Mouse (Mus musculus): ENCODE measurements around the gene Pcx. TPM values are rescaled to one million over a fixed set of nuclear protein-coding genes. Genes with fewer than 3 reads are reported as not detected.

Pcx gene
- polyA plus RNA-seq, 1 experiment from 2014 or later = 56.3 TPM

DNA sequence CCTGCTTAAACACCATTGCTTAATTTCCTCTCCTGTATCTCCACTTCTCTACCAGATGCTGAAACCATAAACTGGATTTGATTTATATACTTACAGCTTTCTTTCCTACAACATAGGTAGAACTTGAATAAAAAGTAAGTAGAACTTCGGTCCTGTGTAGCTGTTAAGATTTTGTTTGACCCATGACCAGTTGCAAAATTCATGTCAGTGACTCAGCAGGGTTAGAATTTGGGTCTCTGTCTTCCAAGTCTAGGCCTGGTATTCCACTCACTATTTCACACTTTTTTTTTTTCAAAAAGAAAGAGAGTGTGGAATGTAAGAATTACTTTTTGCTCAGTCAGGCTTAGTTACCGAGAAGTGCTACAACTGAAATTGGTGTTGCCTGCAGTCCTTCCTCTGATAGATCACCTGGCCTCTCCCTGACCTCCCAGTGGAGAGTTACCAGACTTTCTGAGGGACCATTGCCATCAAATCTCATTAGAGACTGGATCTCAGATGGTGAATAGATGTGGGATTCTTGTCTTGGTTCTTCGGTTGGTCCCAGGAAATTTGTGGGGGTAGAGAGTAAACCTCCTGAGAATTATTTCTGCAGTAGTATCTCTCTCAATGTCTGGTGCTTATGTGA is 11.3 kb downstream of the Pcx start:
- Histone ChIP-seq H3K27ac (replicated peaks) (no peak overlapping the region), H3K4me1 (replicated peaks) (peaks cover 23% of the 10 kb centered on the region; the same call in 1 of the 2 replicates), H3K4me3 (replicated peaks) (no peak overlapping the region), H3K27me3 (no peaks in the 10 kb centered on the region), H3K4me2 (no peak overlapping the region), H3K36me3 (replicated peaks) (0 out of 2 replicates have a peak, but pooled peaks cover 4% of the 10 kb centered on the region), H3K9me3 (replicated peaks) (no peaks in the 10 kb centered on the region), H3K9ac (no peak overlapping the region)
- no peak for ATAC-seq (ENCODE audit: insufficient read depth)
- WGBS (ENCODE audit: insufficient replicate concordance) = 86% methylated on average over 3 of the region's 3 CpGs

DNA sequence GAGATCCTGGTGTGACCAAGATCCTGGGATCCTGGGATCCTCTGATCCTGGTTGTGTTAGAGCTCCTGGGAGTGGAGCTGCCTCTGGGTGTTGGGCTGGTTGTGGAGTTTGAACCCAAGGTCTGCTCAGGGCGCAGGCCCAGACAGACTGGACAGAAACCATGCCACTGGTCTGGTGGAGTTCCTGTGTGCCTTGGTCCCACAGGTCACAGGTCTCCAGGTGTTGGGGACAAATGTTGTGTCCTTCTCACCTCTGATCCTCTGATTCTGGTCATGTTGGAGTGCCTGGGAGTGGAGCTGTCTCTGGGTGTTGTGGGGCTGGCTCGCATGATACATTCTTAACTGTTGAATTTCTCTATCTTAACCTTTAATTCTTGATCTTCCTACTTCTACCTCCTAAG is 24.4 kb downstream of the Pcx start:
- WGBS (ENCODE audit: insufficient replicate concordance) = 80% methylated on average over 2 of the region's 2 CpGs

DNA sequence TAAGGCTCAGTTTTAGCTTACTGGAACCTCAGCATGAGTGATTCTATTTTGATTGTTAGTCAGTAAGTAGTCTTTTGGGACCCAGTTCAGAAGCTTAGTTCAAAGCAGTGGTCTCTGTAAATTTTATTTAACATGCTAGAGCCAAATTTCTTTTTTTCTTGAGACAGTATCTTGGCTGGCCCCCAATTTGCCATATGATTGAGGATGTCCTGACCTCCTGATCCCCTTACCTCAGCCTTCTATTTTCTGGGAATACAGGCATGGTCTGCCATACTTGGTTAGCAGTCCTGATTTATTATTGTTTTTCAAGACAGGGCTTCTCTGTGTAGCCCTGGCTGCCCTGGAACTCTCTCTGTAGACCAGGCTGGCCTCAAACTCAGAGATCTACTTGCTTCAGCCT is 25.6 kb downstream of the Pcx start:
- Histone ChIP-seq H3K27me3 (no peaks in the 10 kb centered on the region), H3K36me3 (replicated peaks) (no peaks in the 10 kb centered on the region; the same call in 1 of the 2 replicates), H3K4me2 (no peak overlapping the region), H3K9ac (no peak overlapping the region), H3K27ac (replicated peaks) (no peak overlapping the region), H3K4me1 (replicated peaks) (peaks cover 3% of the 10 kb centered on the region; the same call in 1 of the 2 replicates), H3K4me3 (replicated peaks) (no peak overlapping the region), H3K9me3 (replicated peaks) (no peaks in the 10 kb centered on the region)
- ATAC-seq (ENCODE audit: insufficient read depth) = no peak

More for the DNA sequence above, 24.4 kb downstream of the Pcx start:
- H3K27me3 ChIP-seq = no peaks in the 10 kb centered on the region
- no peak overlapping the region for H3K4me2 ChIP-seq
- no peaks in the 10 kb centered on the region for H3K36me3 ChIP-seq (replicated peaks)
- no peak for ATAC-seq (ENCODE audit: insufficient read depth)
- H3K9me3 ChIP-seq (replicated peaks) = no peaks in the 10 kb centered on the region
- no peak overlapping the region for H3K27ac ChIP-seq (replicated peaks)
- H3K4me3 ChIP-seq (replicated peaks) = no peak overlapping the region
- no peak overlapping the region for H3K9ac ChIP-seq
- peaks cover 3% of the 10 kb centered on the region; the same call in 1 of the 2 replicates for H3K4me1 ChIP-seq (replicated peaks)

DNA sequence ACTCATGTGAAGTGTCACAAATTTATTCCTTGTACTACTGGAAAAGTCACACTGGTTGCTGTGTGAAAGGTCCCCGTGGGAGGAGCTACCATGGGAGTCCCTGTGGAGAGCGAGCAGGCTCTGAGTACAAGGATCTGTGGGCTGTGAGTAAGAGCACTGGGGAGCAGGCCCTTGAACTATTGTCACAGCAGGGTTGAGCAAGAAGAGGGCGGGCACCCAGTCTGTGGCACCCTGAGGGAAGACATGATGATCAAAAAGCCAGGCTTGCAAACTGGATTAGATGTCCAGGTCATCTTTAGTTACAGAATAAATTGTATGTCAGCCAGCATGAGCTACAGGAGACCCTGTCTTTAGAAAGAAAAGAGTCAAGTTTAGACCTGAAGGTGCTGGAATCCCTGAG is 26.3 kb downstream of the Pcx start:
- no peaks in the 10 kb centered on the region for H3K27me3 ChIP-seq
- no peak overlapping the region for H3K4me2 ChIP-seq
- H3K4me3 ChIP-seq (replicated peaks) = no peak overlapping the region
- ATAC-seq (ENCODE audit: insufficient read depth) = peak; percentile 47; the same call in 1 of the 2 replicates
- no peaks in the 10 kb centered on the region for H3K9me3 ChIP-seq (replicated peaks)
- WGBS (ENCODE audit: insufficient replicate concordance) = 60% methylated on average over 3 of the region's 3 CpGs
- H3K36me3 ChIP-seq (replicated peaks) = no peaks in the 10 kb centered on the region; the same call in 1 of the 2 replicates
- H3K27ac ChIP-seq (replicated peaks) = no peak overlapping the region
- H3K9ac ChIP-seq = no peak overlapping the region
- peaks cover 3% of the 10 kb centered on the region; the same call in 1 of the 2 replicates for H3K4me1 ChIP-seq (replicated peaks)

DNA sequence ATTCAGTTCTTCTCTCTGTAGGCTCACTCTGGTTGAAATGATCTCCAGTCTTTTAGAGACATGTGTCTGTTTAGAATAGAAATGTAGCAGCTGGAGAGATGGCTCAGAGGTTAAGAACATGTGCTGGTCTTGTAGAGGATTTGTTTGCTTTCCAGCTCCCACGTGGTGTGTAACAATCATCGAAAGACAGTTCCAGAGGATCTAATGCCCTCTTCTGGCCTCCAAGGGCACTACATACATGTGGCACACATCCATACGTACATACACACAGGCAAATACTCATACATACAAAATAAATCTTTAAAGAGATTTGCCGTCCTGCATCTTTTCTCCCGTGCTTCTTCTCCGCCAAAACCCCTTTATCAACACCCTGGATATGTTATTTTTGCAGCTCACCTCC is 30.0 kb downstream of the Pcx start:
- Histone ChIP-seq H3K4me2 (no peak overlapping the region), H3K27ac (replicated peaks) (no peak overlapping the region), H3K4me1 (replicated peaks) (peaks cover 3% of the 10 kb centered on the region; the same call in 1 of the 2 replicates), H3K27me3 (no peaks in the 10 kb centered on the region), H3K36me3 (replicated peaks) (no peaks in the 10 kb centered on the region; the same call in 1 of the 2 replicates), H3K9ac (no peak overlapping the region), H3K4me3 (replicated peaks) (no peak overlapping the region), H3K9me3 (replicated peaks) (no peaks in the 10 kb centered on the region)
- WGBS (ENCODE audit: insufficient replicate concordance) = 83% methylated on average over 6 of the region's 6 CpGs
- no peak for ATAC-seq (ENCODE audit: insufficient read depth)

DNA sequence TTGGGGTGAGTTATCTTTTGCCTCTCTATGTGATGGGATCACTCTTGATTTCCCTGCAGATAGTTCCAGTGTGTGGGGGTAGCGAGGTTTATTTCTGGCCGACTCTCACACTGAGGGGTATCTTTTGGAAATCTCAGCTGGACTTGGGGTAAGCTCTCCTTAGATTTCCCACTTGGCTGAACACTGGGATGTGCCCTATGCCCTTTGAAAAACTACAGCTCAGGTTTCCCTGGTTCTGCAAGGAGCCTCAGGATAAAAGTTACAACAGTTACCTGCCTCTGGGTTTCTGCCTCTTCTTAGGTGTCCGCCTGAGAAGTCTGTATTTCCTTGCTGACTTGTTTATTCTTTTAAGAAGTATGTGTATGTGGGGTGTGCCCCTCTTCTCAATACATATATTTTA is 30.7 kb downstream of the Pcx start:
- no peak overlapping the region for H3K27ac ChIP-seq (replicated peaks)
- H3K36me3 ChIP-seq (replicated peaks) = no peaks in the 10 kb centered on the region; the same call in 1 of the 2 replicates
- no peaks in the 10 kb centered on the region for H3K9me3 ChIP-seq (replicated peaks)
- no peak overlapping the region for H3K4me2 ChIP-seq
- H3K4me1 ChIP-seq (replicated peaks) = peaks cover 3% of the 10 kb centered on the region; the same call in 1 of the 2 replicates
- ATAC-seq (ENCODE audit: insufficient read depth) = no peak
- no peak overlapping the region for H3K4me3 ChIP-seq (replicated peaks)
- no peaks in the 10 kb centered on the region for H3K27me3 ChIP-seq
- WGBS (ENCODE audit: insufficient replicate concordance) = 70% methylated on average over 3 of the region's 3 CpGs
- H3K9ac ChIP-seq = no peak overlapping the region

DNA sequence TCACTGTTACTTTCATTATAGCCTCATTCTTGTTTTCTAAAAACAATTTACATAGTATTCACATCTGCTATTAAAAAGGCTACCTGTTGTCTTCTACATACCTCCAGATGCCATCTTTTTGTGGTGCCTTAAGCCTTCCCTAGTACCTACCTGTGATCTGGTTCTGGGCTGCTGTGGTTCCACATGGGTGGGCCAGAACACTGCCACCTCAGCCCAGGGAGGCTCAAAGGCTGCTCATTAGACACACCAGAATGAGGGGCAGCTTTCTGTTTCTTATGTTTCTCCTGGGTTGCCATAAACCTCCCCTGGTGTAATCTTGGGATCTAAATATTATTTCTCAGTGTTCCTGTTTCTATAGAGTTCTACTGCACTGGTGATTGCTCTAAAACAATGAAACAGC is 31.8 kb downstream of the Pcx start:
- Histone ChIP-seq H3K4me1 (replicated peaks) (peaks cover 6% of the 10 kb centered on the region), H3K27ac (replicated peaks) (no peak overlapping the region), H3K36me3 (replicated peaks) (no peaks in the 10 kb centered on the region; the same call in 1 of the 2 replicates), H3K4me2 (no peak overlapping the region), H3K9ac (no peak overlapping the region), H3K9me3 (replicated peaks) (no peaks in the 10 kb centered on the region), H3K4me3 (replicated peaks) (no peak overlapping the region), H3K27me3 (no peaks in the 10 kb centered on the region)
- ATAC-seq (ENCODE audit: insufficient read depth) = no peak

DNA sequence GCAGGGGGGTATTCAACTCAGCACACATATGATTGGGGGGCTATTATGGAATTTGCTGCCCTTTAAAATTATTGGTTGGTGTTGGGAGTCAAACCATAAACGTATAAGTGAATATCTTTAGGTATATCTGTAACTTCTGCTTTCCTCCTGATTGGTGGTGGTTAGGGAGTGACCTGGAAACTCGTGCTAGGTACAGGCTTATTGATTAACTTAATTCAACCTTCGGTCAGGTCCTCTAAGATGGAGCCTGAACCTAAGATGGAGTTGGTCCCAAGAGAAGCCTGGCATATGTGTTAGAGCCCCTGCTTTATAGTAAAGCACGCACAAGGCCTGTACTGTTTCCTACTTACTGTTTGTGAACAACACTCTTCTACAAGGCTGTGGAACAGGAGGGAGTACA is 34.8 kb downstream of the Pcx start:
- no peak for ATAC-seq (ENCODE audit: insufficient read depth)
- Histone ChIP-seq H3K36me3 (replicated peaks) (no peaks in the 10 kb centered on the region; the same call in 1 of the 2 replicates), H3K4me1 (replicated peaks) (peaks cover 11% of the 10 kb centered on the region), H3K27me3 (no peaks in the 10 kb centered on the region), H3K9me3 (replicated peaks) (no peaks in the 10 kb centered on the region), H3K4me3 (replicated peaks) (no peak overlapping the region), H3K27ac (replicated peaks) (no peak overlapping the region), H3K4me2 (no peak overlapping the region), H3K9ac (no peak overlapping the region)
- WGBS (ENCODE audit: insufficient replicate concordance) = 66% methylated on average over 4 of the region's 4 CpGs

DNA sequence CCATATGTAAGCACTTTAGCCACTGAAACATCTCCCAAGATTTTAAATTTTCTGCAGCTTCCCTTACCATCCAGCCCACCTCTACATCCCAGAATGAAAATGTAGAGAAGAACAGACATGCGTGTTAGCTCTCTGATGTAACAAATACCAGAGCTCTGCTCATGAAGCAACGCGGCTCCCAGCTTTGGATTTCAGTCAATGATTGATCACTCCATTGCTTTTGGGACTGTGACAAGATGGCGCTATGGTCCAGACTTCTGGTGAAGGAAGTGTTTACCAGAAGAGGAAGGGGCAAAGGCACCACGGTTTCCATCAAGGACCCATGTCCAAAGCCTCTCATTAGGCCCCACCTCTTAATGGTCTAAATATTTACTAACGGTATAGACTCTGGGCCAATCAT is 35.6 kb downstream of the Pcx start:
- Histone ChIP-seq H3K9me3 (replicated peaks) (no peaks in the 10 kb centered on the region), H3K4me2 (no peak overlapping the region), H3K27ac (replicated peaks) (no peak overlapping the region; the same call in 1 of the 2 replicates), H3K36me3 (replicated peaks) (no peaks in the 10 kb centered on the region), H3K4me3 (replicated peaks) (no peak overlapping the region), H3K27me3 (no peaks in the 10 kb centered on the region), H3K9ac (no peak overlapping the region), H3K4me1 (replicated peaks) (peaks cover 11% of the 10 kb centered on the region)
- 83% methylated on average over 6 of the region's 6 CpGs for WGBS (ENCODE audit: insufficient replicate concordance)
- no peak for ATAC-seq (ENCODE audit: insufficient read depth)

DNA sequence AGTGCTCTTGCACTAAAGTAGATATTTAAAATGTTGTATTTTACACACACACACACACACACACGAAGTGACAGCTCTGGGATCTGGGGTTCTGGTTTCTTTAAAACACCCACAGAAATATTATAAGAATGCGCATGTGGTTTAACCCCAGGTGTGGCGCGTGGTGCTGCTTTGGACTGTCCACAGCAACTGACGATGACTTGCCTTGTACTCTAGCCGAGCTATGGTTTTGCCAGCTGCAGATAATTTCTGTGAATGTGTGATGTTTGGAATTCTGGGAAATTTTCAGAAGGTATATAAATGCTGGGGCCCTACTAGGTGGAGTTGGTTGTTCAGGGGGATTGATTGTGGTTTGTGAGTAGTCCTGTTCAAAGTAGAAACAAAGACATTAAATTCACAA is 37.5 kb downstream of the Pcx start:
- WGBS (ENCODE audit: insufficient replicate concordance) = 76% methylated on average over 6 of the region's 6 CpGs
- H3K4me1 ChIP-seq (replicated peaks) = peaks cover 21% of the 10 kb centered on the region
- no peak overlapping the region for H3K4me3 ChIP-seq (replicated peaks)
- ATAC-seq (ENCODE audit: insufficient read depth) = no peak
- H3K9ac ChIP-seq = no peak overlapping the region
- H3K27me3 ChIP-seq = no peaks in the 10 kb centered on the region
- H3K27ac ChIP-seq (replicated peaks) = no peak overlapping the region
- no peak overlapping the region for H3K4me2 ChIP-seq
- no peaks in the 10 kb centered on the region for H3K9me3 ChIP-seq (replicated peaks)
- H3K36me3 ChIP-seq (replicated peaks) = no peaks in the 10 kb centered on the region

DNA sequence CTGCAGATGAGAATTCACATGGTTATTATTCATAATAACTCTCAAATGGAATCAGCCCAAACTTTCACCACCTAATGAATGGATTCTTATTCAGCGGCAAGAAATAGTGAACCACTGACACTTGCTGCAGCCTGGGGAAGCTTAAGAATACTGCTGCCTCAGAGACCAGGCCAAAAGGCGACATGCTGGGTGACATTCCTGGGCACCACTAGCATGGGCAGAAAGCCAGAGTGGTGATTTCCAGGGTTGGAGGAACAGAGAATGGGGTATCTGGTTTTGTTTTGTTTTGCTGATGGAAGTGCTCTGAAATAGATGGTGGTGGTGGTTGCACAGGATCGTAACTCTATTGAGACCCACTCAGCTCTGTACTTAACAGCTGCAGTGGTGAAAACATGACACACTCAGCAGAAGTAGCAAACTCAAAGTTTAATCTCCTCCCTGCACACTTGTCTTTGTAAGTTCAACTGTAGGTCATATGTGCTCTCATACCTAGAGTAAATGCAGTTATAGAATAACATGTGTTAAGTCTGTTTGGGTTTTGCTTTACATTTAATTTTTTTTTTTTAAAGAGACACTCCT is 38.1 kb downstream of the Pcx start:
- no peak overlapping the region for H3K4me2 ChIP-seq
- H3K9ac ChIP-seq = no peak overlapping the region
- no peaks in the 10 kb centered on the region for H3K9me3 ChIP-seq (replicated peaks)
- no peak for ATAC-seq (ENCODE audit: insufficient read depth)
- H3K4me3 ChIP-seq (replicated peaks) = no peak overlapping the region
- H3K27me3 ChIP-seq = no peaks in the 10 kb centered on the region
- H3K27ac ChIP-seq (replicated peaks) = no peak overlapping the region
- H3K4me1 ChIP-seq (replicated peaks) = peaks cover 22% of the 10 kb centered on the region
- 74% methylated on average over 3 of the region's 3 CpGs for WGBS (ENCODE audit: insufficient replicate concordance)
- H3K36me3 ChIP-seq (replicated peaks) = no peaks in the 10 kb centered on the region

DNA sequence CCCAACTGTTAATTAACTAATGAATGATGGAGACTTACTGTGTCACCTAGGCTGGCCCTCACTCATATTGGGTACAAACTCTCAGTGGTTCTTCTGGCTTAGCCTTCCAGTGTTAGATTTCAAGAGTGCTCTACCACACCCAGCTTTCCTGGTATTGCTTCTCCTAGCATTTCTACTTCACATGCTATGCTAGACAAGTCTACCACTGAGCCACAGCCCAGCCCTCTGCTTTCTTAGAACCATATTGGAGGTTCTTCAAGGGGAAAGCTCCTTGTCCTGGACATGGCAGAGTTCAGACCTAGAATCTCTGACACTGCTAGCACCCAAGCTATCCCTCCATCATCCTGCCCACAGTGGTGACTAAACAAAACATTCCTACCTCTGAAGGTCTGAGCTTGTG is 44.0 kb downstream of the Pcx start:
- Histone ChIP-seq H3K9me3 (replicated peaks) (no peaks in the 10 kb centered on the region), H3K4me3 (replicated peaks) (no peak overlapping the region), H3K36me3 (replicated peaks) (no peaks in the 10 kb centered on the region), H3K4me2 (peak overlapping the region; percentile 32), H3K4me1 (replicated peaks) (peaks cover 69% of the 10 kb centered on the region), H3K27ac (replicated peaks) (peak overlapping the region; percentile 98), H3K9ac (0 out of 2 replicates have a peak overlapping the region, but pooled peaks have one; percentile 20), H3K27me3 (no peaks in the 10 kb centered on the region)
- no peak for ATAC-seq (ENCODE audit: insufficient read depth)

Measured in liver, embryonic 15.5 days (tissue).